Mouse (Mus musculus): ENCODE data around the gene Got1. TPM values are rescaled to one million over a fixed set of nuclear protein-coding genes. Genes with fewer than 3 reads are reported as not detected.
"Not testable (repeated sequence)": the region's sequence is repeated elsewhere in the genome, so short reads cannot be mapped to it uniquely, and the experiment has no call there.

The Got1 gene
- polyA plus RNA-seq, 1 experiment from 2014 or later = 81.7 TPM

- no peak overlapping the region for H3K4me3 ChIP-seq (replicated peaks; ENCODE audit: low read length)
- 89% methylated on average over 7 of the region's 7 CpGs for WGBS
- H3K4me2 ChIP-seq (replicated peaks) = no peak overlapping the region
- H3K36me3 ChIP-seq (replicated peaks; ENCODE audit: control insufficient read depth, insufficient read depth) = peaks cover 50% of the 10 kb centered on the region
- H3K9ac ChIP-seq = no peak overlapping the region
- H3K4me1 ChIP-seq (replicated peaks; ENCODE audit: control insufficient read depth, insufficient read depth, low read length) = no peaks in the 10 kb centered on the region; the same call in 1 of the 2 replicates
- H3K27ac ChIP-seq = no peak overlapping the region
- no peaks in the 10 kb centered on the region for H3K9me3 ChIP-seq (ENCODE audit: control insufficient read depth, low read length)
- DNase-seq (ENCODE audit: low spot score) (no peak), ATAC-seq (ENCODE audit: low FRiP score) (no peak)
- H3K27me3 ChIP-seq (ENCODE audit: control insufficient read depth, insufficient read depth, low read length) = no peaks in the 10 kb centered on the region
Observed at GRCm38 (mm10) chr19:43498874-43499273, 25.5 kb downstream of the Got1 start.

DNA sequence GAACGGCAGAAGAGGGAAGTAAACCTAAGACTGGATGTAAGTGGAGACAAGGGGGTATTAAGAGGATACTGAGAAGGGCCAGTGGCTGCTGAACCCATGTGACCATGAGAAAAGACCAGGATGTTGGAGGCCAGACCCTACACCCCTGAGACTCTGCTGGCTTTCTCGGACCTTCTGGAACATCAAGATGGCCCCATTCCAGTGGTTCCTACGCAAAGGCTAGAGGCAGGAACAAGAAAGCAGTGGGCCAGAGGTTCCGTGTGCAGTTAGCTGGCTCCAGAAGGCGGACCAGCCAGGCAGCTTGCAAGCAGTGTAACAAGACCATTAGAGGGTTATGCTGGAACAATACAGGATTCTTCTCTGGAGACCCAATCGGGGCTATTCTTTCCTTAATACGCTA, 27.0 kb downstream of the Got1 start:
- Histone ChIP-seq H3K27me3 (ENCODE audit: control insufficient read depth, insufficient read depth, low read length) (no peaks in the 10 kb centered on the region), H3K9ac (no peak overlapping the region), H3K27ac (no peak overlapping the region), H3K9me3 (ENCODE audit: control insufficient read depth, low read length) (no peaks in the 10 kb centered on the region), H3K4me3 (replicated peaks; ENCODE audit: low read length) (no peak overlapping the region), H3K4me2 (replicated peaks) (no peak overlapping the region), H3K36me3 (replicated peaks; ENCODE audit: control insufficient read depth, insufficient read depth) (peaks cover 39% of the 10 kb centered on the region), H3K4me1 (replicated peaks; ENCODE audit: control insufficient read depth, insufficient read depth, low read length) (no peaks in the 10 kb centered on the region; the same call in 1 of the 2 replicates)
- ATAC-seq (ENCODE audit: low FRiP score) = no peak
- 90% methylated on average over 7 of the region's 7 CpGs for WGBS
- DNase-seq (ENCODE audit: low spot score) = no peak

- 23% methylated on average over 5 of the region's 5 CpGs for WGBS
- ATAC-seq (ENCODE audit: low FRiP score) = no peak
- no peak overlapping the region for H3K27ac ChIP-seq
Observed at GRCm38 (mm10) chr19:43495846-43496245, 28.6 kb downstream of the Got1 start.

GRCm38 (mm10) chr19:43494914-43495313, 29.5 kb downstream of the Got1 start:
- 10% methylated on average over 12 of the region's 14 CpGs for WGBS

More at GRCm38 (mm10) chr19:43495846-43496245, 28.6 kb downstream of the Got1 start:
- no peak overlapping the region for H3K4me2 ChIP-seq (replicated peaks)
- H3K4me3 ChIP-seq (replicated peaks; ENCODE audit: low read length) = no peak overlapping the region
- no peaks in the 10 kb centered on the region for H3K27me3 ChIP-seq (ENCODE audit: control insufficient read depth, insufficient read depth, low read length)
- H3K36me3 ChIP-seq (replicated peaks; ENCODE audit: control insufficient read depth, insufficient read depth) = peaks cover 25% of the 10 kb centered on the region
- H3K4me1 ChIP-seq (replicated peaks; ENCODE audit: control insufficient read depth, insufficient read depth, low read length) = no peaks in the 10 kb centered on the region; the same call in 1 of the 2 replicates
- no peaks in the 10 kb centered on the region for H3K9me3 ChIP-seq (ENCODE audit: control insufficient read depth, low read length)
- H3K9ac ChIP-seq = no peak overlapping the region
- peak; percentile 84 for DNase-seq (ENCODE audit: low spot score)

GRCm38 (mm10) chr19:43493878-43494277, 30.5 kb downstream of the Got1 start:
- no peak overlapping the region for H3K4me2 ChIP-seq (replicated peaks)
- no peaks in the 10 kb centered on the region for H3K27me3 ChIP-seq (ENCODE audit: control insufficient read depth, insufficient read depth, low read length)
- DNase-seq (ENCODE audit: low spot score) = no peak
- H3K9ac ChIP-seq = no peak overlapping the region
- H3K27ac ChIP-seq = no peak overlapping the region
- ATAC-seq (ENCODE audit: low FRiP score) = no peak
- 77% methylated on average over 6 of the region's 6 CpGs for WGBS
- H3K36me3 ChIP-seq (replicated peaks; ENCODE audit: control insufficient read depth, insufficient read depth) = peaks cover 6% of the 10 kb centered on the region; the same call in 1 of the 2 replicates
- H3K4me1 ChIP-seq (replicated peaks; ENCODE audit: control insufficient read depth, insufficient read depth, low read length) = no peaks in the 10 kb centered on the region; the same call in 1 of the 2 replicates
- no peaks in the 10 kb centered on the region for H3K9me3 ChIP-seq (ENCODE audit: control insufficient read depth, low read length)
- H3K4me3 ChIP-seq (replicated peaks; ENCODE audit: low read length) = no peak overlapping the region

More at GRCm38 (mm10) chr19:43494914-43495313, 29.5 kb downstream of the Got1 start:
- 0 out of 2 replicates have a peak overlapping the region, but pooled peaks have one; percentile 19 for H3K4me3 ChIP-seq (replicated peaks; ENCODE audit: low read length)
- peak; percentile 51; the same call in 1 of the 2 replicates for ATAC-seq (ENCODE audit: low FRiP score)
- H3K4me1 ChIP-seq (replicated peaks; ENCODE audit: control insufficient read depth, insufficient read depth, low read length) = no peaks in the 10 kb centered on the region; the same call in 1 of the 2 replicates
- H3K27me3 ChIP-seq (ENCODE audit: control insufficient read depth, insufficient read depth, low read length) = no peaks in the 10 kb centered on the region
- H3K9ac ChIP-seq = no peak overlapping the region
- no peaks in the 10 kb centered on the region for H3K9me3 ChIP-seq (ENCODE audit: control insufficient read depth, low read length)
- H3K36me3 ChIP-seq (replicated peaks; ENCODE audit: control insufficient read depth, insufficient read depth) = peaks cover 16% of the 10 kb centered on the region
- no peak for DNase-seq (ENCODE audit: low spot score)
- H3K27ac ChIP-seq = no peak overlapping the region
- peak overlapping the region; percentile 50 for H3K4me2 ChIP-seq (replicated peaks)

- H3K4me1 ChIP-seq (replicated peaks; ENCODE audit: control insufficient read depth, insufficient read depth, low read length); H3K9ac ChIP-seq; H3K27me3 ChIP-seq (ENCODE audit: control insufficient read depth, insufficient read depth, low read length); H3K4me3 ChIP-seq (replicated peaks; ENCODE audit: low read length); H3K27ac ChIP-seq; DNase-seq (ENCODE audit: low spot score); H3K9me3 ChIP-seq (ENCODE audit: control insufficient read depth, low read length); ATAC-seq (ENCODE audit: low FRiP score); H3K36me3 ChIP-seq (replicated peaks; ENCODE audit: control insufficient read depth, insufficient read depth); H3K4me2 ChIP-seq (replicated peaks): not testable (repeated sequence)
- 69% methylated on average over 1 of the region's 1 CpGs for WGBS
Observed at GRCm38 (mm10) chr19:43493316-43493715, 31.1 kb downstream of the Got1 start.

- Histone ChIP-seq H3K9me3 (ENCODE audit: control insufficient read depth, low read length) (no peaks in the 10 kb centered on the region), H3K4me2 (replicated peaks) (no peak overlapping the region), H3K27ac (no peak overlapping the region), H3K4me1 (replicated peaks; ENCODE audit: control insufficient read depth, insufficient read depth, low read length) (no peaks in the 10 kb centered on the region), H3K4me3 (replicated peaks; ENCODE audit: low read length) (no peak overlapping the region), H3K9ac (no peak overlapping the region), H3K36me3 (replicated peaks; ENCODE audit: control insufficient read depth, insufficient read depth) (no peaks in the 10 kb centered on the region), H3K27me3 (ENCODE audit: control insufficient read depth, insufficient read depth, low read length) (no peaks in the 10 kb centered on the region)
- DNase-seq (ENCODE audit: low spot score) (peak; percentile 63), ATAC-seq (ENCODE audit: low FRiP score) (no peak)
- 44% methylated on average over 3 of the region's 3 CpGs for WGBS
Observed at GRCm38 (mm10) chr19:43487429-43487828, 37.0 kb downstream of the Got1 start.

GRCm38 (mm10) chr19:43480512-43480911, 43.9 kb downstream of the Got1 start:
- Histone ChIP-seq H3K27ac (no peak overlapping the region), H3K9ac (no peak overlapping the region), H3K4me1 (replicated peaks; ENCODE audit: control insufficient read depth, insufficient read depth, low read length) (no peaks in the 10 kb centered on the region), H3K9me3 (ENCODE audit: control insufficient read depth, low read length) (no peaks in the 10 kb centered on the region), H3K27me3 (ENCODE audit: control insufficient read depth, insufficient read depth, low read length) (no peaks in the 10 kb centered on the region), H3K36me3 (replicated peaks; ENCODE audit: control insufficient read depth, insufficient read depth) (no peaks in the 10 kb centered on the region), H3K4me2 (replicated peaks) (no peak overlapping the region), H3K4me3 (replicated peaks; ENCODE audit: low read length) (no peak overlapping the region)
- no peak for DNase-seq (ENCODE audit: low spot score)
- no peak for ATAC-seq (ENCODE audit: low FRiP score)
- 62% methylated on average over 9 of the region's 9 CpGs for WGBS

DNA sequence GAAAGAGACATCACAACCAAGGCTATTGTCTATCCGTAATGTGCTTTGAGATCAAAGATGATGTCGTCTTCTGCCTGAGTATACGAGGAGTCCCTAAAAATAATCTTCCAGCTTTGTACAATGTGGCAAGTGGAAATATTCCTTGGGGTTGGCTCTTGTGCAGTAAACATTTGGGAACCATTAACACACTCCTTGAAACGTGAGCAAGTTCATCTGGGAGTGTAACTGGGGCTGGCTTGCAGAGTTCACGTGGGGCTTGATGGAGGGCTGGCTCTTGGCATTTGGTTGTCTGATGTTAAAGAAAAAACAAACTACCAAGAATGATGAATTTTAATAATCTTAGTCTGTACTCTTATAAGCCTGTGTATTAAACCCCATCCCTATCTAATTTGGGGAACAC, 45.0 kb downstream of the Got1 start:
- DNase-seq (ENCODE audit: low spot score) (no peak), ATAC-seq (ENCODE audit: low FRiP score) (no peak)
- no peaks in the 10 kb centered on the region for H3K9me3 ChIP-seq (ENCODE audit: control insufficient read depth, low read length)
- H3K27ac ChIP-seq = no peak overlapping the region
- H3K27me3 ChIP-seq (ENCODE audit: control insufficient read depth, insufficient read depth, low read length) = no peaks in the 10 kb centered on the region
- WGBS = 91% methylated on average over 5 of the region's 5 CpGs
- H3K9ac ChIP-seq = no peak overlapping the region
- no peak overlapping the region for H3K4me2 ChIP-seq (replicated peaks)
- no peaks in the 10 kb centered on the region for H3K4me1 ChIP-seq (replicated peaks; ENCODE audit: control insufficient read depth, insufficient read depth, low read length)
- H3K4me3 ChIP-seq (replicated peaks; ENCODE audit: low read length) = no peak overlapping the region
- H3K36me3 ChIP-seq (replicated peaks; ENCODE audit: control insufficient read depth, insufficient read depth) = no peaks in the 10 kb centered on the region

- WGBS = 19% methylated on average over 5 of the region's 5 CpGs
- DNase-seq (ENCODE audit: low spot score) = peak; percentile 74
- no peaks in the 10 kb centered on the region for H3K36me3 ChIP-seq (replicated peaks; ENCODE audit: control insufficient read depth, insufficient read depth)
- no peak overlapping the region for H3K4me2 ChIP-seq (replicated peaks)
- H3K4me1 ChIP-seq (replicated peaks; ENCODE audit: control insufficient read depth, insufficient read depth, low read length) = no peaks in the 10 kb centered on the region
- no peak for ATAC-seq (ENCODE audit: low FRiP score)
- no peaks in the 10 kb centered on the region for H3K27me3 ChIP-seq (ENCODE audit: control insufficient read depth, insufficient read depth, low read length)
- H3K9me3 ChIP-seq (ENCODE audit: control insufficient read depth, low read length) = no peaks in the 10 kb centered on the region
- no peak overlapping the region for H3K4me3 ChIP-seq (replicated peaks; ENCODE audit: low read length)
- no peak overlapping the region for H3K27ac ChIP-seq
- H3K9ac ChIP-seq = no peak overlapping the region
Observed at GRCm38 (mm10) chr19:43478891-43479290, 45.5 kb downstream of the Got1 start.

Data from hindbrain, embryonic 14.5 days (tissue).